Mouse (Mus musculus) neural tube, embryonic 14.5 days (tissue): ENCODE results near the gene Olfr1491. TPM values are rescaled to one million over a fixed set of nuclear protein-coding genes. Genes with fewer than 3 reads are reported as not detected.

Experiments used
- ATAC-seq: fragments of 200-750 bp; cut with Nextera tagmentation; 2 replicates; pipeline ENCODE4 v1.8.0; 2017; ENCODE audit warnings: low read depth, mild to moderate bottlenecking, moderate TSS enrichment, moderate library complexity
- H3K27ac ChIP-seq: fragments of 300-500 bp; sonication (generic); 2 replicates; pipeline ENCODE4 v1.5.1; 2014; ENCODE audit warnings: low read depth, mild to moderate bottlenecking, control low read depth, low read length, moderate library complexity, mixed read lengths
- H3K27me3 ChIP-seq: fragments of 300-500 bp; sonication (generic); 2 replicates; pipeline ENCODE4 v1.6.1; 2014; ENCODE audit warnings: low read length; ENCODE audit not compliant: control insufficient read depth, insufficient read depth
- H3K36me3 ChIP-seq: fragments of 300-500 bp; sonication (generic); 2 replicates; pipeline ENCODE4 v1.6.1; 2014; ENCODE audit warnings: low read length, mixed read lengths; ENCODE audit not compliant: control insufficient read depth, insufficient read depth
- H3K4me1 ChIP-seq: fragments of 300-500 bp; sonication (generic); 2 replicates; pipeline ENCODE4 v1.6.1; 2014; ENCODE audit warnings: low read length; ENCODE audit not compliant: control insufficient read depth, insufficient read depth
- H3K4me2 ChIP-seq: fragments of 300-500 bp; sonication (generic); 2 replicates; pipeline ENCODE4 v1.6.1; 2014; ENCODE audit warnings: mild to moderate bottlenecking, low read depth, low read length, control low read depth
- H3K4me3 ChIP-seq: fragments of 300-500 bp; sonication (generic); 2 replicates; pipeline ENCODE4 v1.5.1; 2014; ENCODE audit warnings: low read depth, low read length, control low read depth, mixed read lengths
- H3K9ac ChIP-seq: fragments of 300-500 bp; sonication (generic); replicated peaks from 2 replicates; pipeline ENCODE4 v1.6.1; 2014; ENCODE audit warnings: low read depth, mild to moderate bottlenecking, control low read depth, low read length, mixed read lengths
- H3K9me3 ChIP-seq: fragments of 300-500 bp; sonication (generic); 2 replicates; pipeline ENCODE4 v1.6.1; 2016; ENCODE audit warnings: low read length; ENCODE audit not compliant: control insufficient read depth
- WGBS: fragments of 180-500 bp; shearing (Covaris S2); extraction: QIAGEN DNeasy Blood & Tissue Kit; methylation state at CpG from one replicate; pipeline ENCODE4 v1.1.7; 2014; 5-methylcytosine and 5-hydroxymethylcytosine counted together
- polyA plus RNA-seq: library from polyadenylated mRNA; unstranded; fragments of >200 nt; fragmentation: Nextera tagmentation; extraction: Ambion mirVana; gene quantifications from 2 replicates; pipeline ENCODE4 v1.2.1, GENCODE M21; 2014

The Olfr1491 gene
- not detected in 2 replicates for polyA plus RNA-seq

- WGBS, result 82% methylated on average over 3 of the region's 3 CpGs
- no peak for ATAC-seq
- no peaks in the 10 kb centered on the region for H3K9me3 ChIP-seq
- H3K4me2 ChIP-seq, result no peak within 1 kb of the TSS
- no peaks in the 10 kb centered on the region for H3K4me1 ChIP-seq
- H3K4me3 ChIP-seq, result no peak within 1 kb of the TSS
- H3K27me3 ChIP-seq, result no peaks in the 10 kb centered on the region
- no peak within 1 kb of the TSS for H3K9ac ChIP-seq
- no peak within 1 kb of the TSS for H3K27ac ChIP-seq
- H3K36me3 ChIP-seq, result no peaks in the 10 kb centered on the region
Measured at GRCm38 (mm10) chr19:13696968-13697367, at the start of gene Olfr1491. Gene Olfr1491 (plus strand): TSS chr19:13697268.

GRCm38 (mm10) chr19:13650791-13651190 is 46.3 kb upstream of the Olfr1491 start, which contains the start of gene Olfr1490:
Gene Olfr1490 (plus strand): TSS chr19:13651091.
- 65% methylated on average over 1 of the region's 1 CpGs for WGBS
- H3K27me3 ChIP-seq, result no peaks in the 10 kb centered on the region
- no peaks in the 10 kb centered on the region for H3K9me3 ChIP-seq
- H3K4me2 ChIP-seq, result no peak within 1 kb of the TSS
- H3K4me1 ChIP-seq, result no peaks in the 10 kb centered on the region
- no peak within 1 kb of the TSS for H3K4me3 ChIP-seq
- no peak for ATAC-seq
- H3K9ac ChIP-seq, result no peak within 1 kb of the TSS
- no peaks in the 10 kb centered on the region for H3K36me3 ChIP-seq
- H3K27ac ChIP-seq, result no peak within 1 kb of the TSS

- WGBS, result 54% methylated on average over 2 of the region's 2 CpGs
- ATAC-seq, result no peak
- Histone ChIP-seq H3K4me3 (no peak within 1 kb of the TSS), H3K27ac (no peak within 1 kb of the TSS), H3K4me2 (no peak within 1 kb of the TSS), H3K36me3 (no peaks in the 10 kb centered on the region), H3K27me3 (no peaks in the 10 kb centered on the region), H3K9ac (no peak within 1 kb of the TSS), H3K9me3 (no peaks in the 10 kb centered on the region; the same call in 1 of the 2 replicates), H3K4me1 (no peaks in the 10 kb centered on the region)
Measured at GRCm38 (mm10) chr19:13722978-13723377, 25.9 kb downstream of the Olfr1491 start, which contains the start of gene Olfr1493-ps1. Gene Olfr1493-ps1 (plus strand): TSS chr19:13723278.

- Histone ChIP-seq H3K4me1 (no peaks in the 10 kb centered on the region), H3K9ac (no peak within 1 kb of the TSS), H3K27me3 (no peaks in the 10 kb centered on the region), H3K9me3 (no peaks in the 10 kb centered on the region), H3K27ac (no peak within 1 kb of the TSS), H3K36me3 (no peaks in the 10 kb centered on the region), H3K4me2 (no peak within 1 kb of the TSS), H3K4me3 (no peak within 1 kb of the TSS)
- ATAC-seq, result no peak
- WGBS, result 95% methylated on average over 4 of the region's 4 CpGs
Measured at GRCm38 (mm10) chr19:13739428-13739827, 42.4 kb downstream of the Olfr1491 start, which contains the start of gene Olfr1494. Gene Olfr1494 (plus strand): TSS chr19:13739728.

- H3K27ac ChIP-seq, result no peak overlapping the region
- no peaks in the 10 kb centered on the region for H3K27me3 ChIP-seq
- H3K4me3 ChIP-seq, result no peak overlapping the region
- WGBS, result 88% methylated on average over 1 of the region's 1 CpGs
- H3K4me2 ChIP-seq, result no peak overlapping the region
- no peak for ATAC-seq
- no peak overlapping the region for H3K9ac ChIP-seq
- no peaks in the 10 kb centered on the region for H3K36me3 ChIP-seq
- H3K9me3 ChIP-seq, result no peaks in the 10 kb centered on the region
- H3K4me1 ChIP-seq, result no peaks in the 10 kb centered on the region
Measured at GRCm38 (mm10) chr19:13749366-13749765, 52.3 kb downstream of the Olfr1491 start.

Other genes starting within 250 kb of the Olfr1491 start
- gene Olfr1472, start 241.2 kb upstream of the Olfr1491 start, polyA plus RNA-seq, result not detected in 2 replicates
- not detected in 2 replicates for gene Olfr1474, start 227.7 kb upstream of the Olfr1491 start, polyA plus RNA-seq
- gene Olfr1475, start 217.1 kb upstream of the Olfr1491 start, polyA plus RNA-seq, result not detected in 2 replicates
- not detected in 2 replicates for gene Olfr1477, start 196.7 kb upstream of the Olfr1491 start, polyA plus RNA-seq
- not detected in 2 replicates for gene Olfr1480, start 169.4 kb upstream of the Olfr1491 start, polyA plus RNA-seq
- gene Olfr1484, start 113.8 kb upstream of the Olfr1491 start, polyA plus RNA-seq, result not detected in 2 replicates
- not detected in 2 replicates for gene Olfr1487, start 79.9 kb upstream of the Olfr1491 start, polyA plus RNA-seq
- gene Olfr1489, start 65.6 kb upstream of the Olfr1491 start, polyA plus RNA-seq, result not detected in 2 replicates
- gene Olfr1490, start 46.2 kb upstream of the Olfr1491 start, polyA plus RNA-seq, result not detected in 2 replicates
- gene Olfr1493-ps1, start 26.0 kb downstream of the Olfr1491 start, polyA plus RNA-seq, result not detected in 2 replicates
- not detected in 2 replicates for gene Olfr1494, start 42.5 kb downstream of the Olfr1491 start, polyA plus RNA-seq
- gene Olfr1495, start 67.3 kb downstream of the Olfr1491 start, polyA plus RNA-seq, result not detected in 2 replicates
- not detected in 2 replicates for gene Olfr1496, start 80.6 kb downstream of the Olfr1491 start, polyA plus RNA-seq
- not detected in 2 replicates for gene Olfr1497, start 100.9 kb downstream of the Olfr1491 start, polyA plus RNA-seq
- gene Olfr1499, start 122.2 kb downstream of the Olfr1491 start, polyA plus RNA-seq, result not detected in 2 replicates
- gene Olfr1500, start 133.2 kb downstream of the Olfr1491 start, polyA plus RNA-seq, result not detected in 2 replicates
- not detected in 2 replicates for gene Olfr1501, start 153.4 kb downstream of the Olfr1491 start, polyA plus RNA-seq
- gene Olfr1502, start 164.5 kb downstream of the Olfr1491 start, polyA plus RNA-seq, result not detected in 2 replicates
- gene Olfr1504, start 200.7 kb downstream of the Olfr1491 start, polyA plus RNA-seq, result not detected in 2 replicates
- gene Olfr1505, start 216.3 kb downstream of the Olfr1491 start, polyA plus RNA-seq, result not detected in 2 replicates